Mouse (Mus musculus) heart, embryonic 16.5 days (tissue): ENCODE measurements around the gene Zbtb24. TPM values are rescaled to one million over a fixed set of nuclear protein-coding genes. Genes with fewer than 3 reads are reported as not detected.
A peak's percentile ranks its signal among the peaks of the same experiment; 100 is the strongest.

Experiments
- ATAC-seq: fragments of 200-750 bp; cut with Nextera tagmentation; replicated peaks from 2 replicates; pipeline ENCODE4 v1.8.0; 2017; ENCODE audit warnings: moderate number of reproducible peaks; ENCODE audit not compliant: insufficient read depth, low FRiP score; ENCODE audit errors: extremely low read depth
- H3K27ac ChIP-seq: fragments of 300-500 bp; sonication (generic); 2 replicates; pipeline ENCODE4 v1.5.1; 2014; ENCODE audit warnings: mild to moderate bottlenecking, low read length, control low read depth, moderate library complexity
- H3K27me3 ChIP-seq: fragments of 300-500 bp; sonication (generic); 2 replicates; pipeline ENCODE4 v1.6.1; 2014; ENCODE audit warnings: low read length, mixed read lengths; ENCODE audit not compliant: control insufficient read depth, insufficient read depth
- H3K36me3 ChIP-seq: fragments of 300-500 bp; sonication (generic); 2 replicates; pipeline ENCODE4 v1.6.1; 2014; ENCODE audit not compliant: control insufficient read depth, insufficient read depth
- H3K4me1 ChIP-seq: fragments of 300-500 bp; sonication (generic); 2 replicates; pipeline ENCODE4 v1.6.1; 2014; ENCODE audit warnings: low read length, mixed read lengths; ENCODE audit not compliant: control insufficient read depth, insufficient read depth
- H3K4me2 ChIP-seq: fragments of 300-500 bp; sonication (generic); 2 replicates; pipeline ENCODE4 v1.6.1; 2014; ENCODE audit warnings: low read depth, mild to moderate bottlenecking, control low read depth, low read length
- H3K4me3 ChIP-seq: fragments of 300-500 bp; sonication (generic); 2 replicates; pipeline ENCODE4 v1.5.1; 2014; ENCODE audit warnings: mild to moderate bottlenecking, control low read depth, low read length
- H3K9ac ChIP-seq: fragments of 300-500 bp; sonication (generic); 2 replicates; pipeline ENCODE4 v1.6.1; 2014; ENCODE audit warnings: low read length, control low read depth
- H3K9me3 ChIP-seq: fragments of 300-500 bp; sonication (generic); replicated peaks from 2 replicates; pipeline ENCODE4 v1.6.1; 2016; ENCODE audit warnings: low read length; ENCODE audit not compliant: control insufficient read depth
- WGBS: fragments of 180-500 bp; shearing (Covaris S2); extraction: QIAGEN DNeasy Blood & Tissue Kit; methylation state at CpG from one replicate; pipeline ENCODE4 v1.1.7; 2014; 5-methylcytosine and 5-hydroxymethylcytosine counted together
- polyA plus RNA-seq: library from polyadenylated mRNA; unstranded; fragments of >200 nt; fragmentation: Nextera tagmentation; extraction: Ambion mirVana; gene quantifications from 2 replicates; pipeline ENCODE4 v1.2.1, GENCODE M21; 2015

Zbtb24 gene
- polyA plus RNA-seq, 1 experiment from 2014 or later: 14.4 TPM

- Histone ChIP-seq H3K4me3 (no peak overlapping the region), H3K9ac (peak overlapping the region; percentile 51), H3K9me3 (no peaks in the 10 kb centered on the region), H3K27me3 (no peaks in the 10 kb centered on the region), H3K27ac (peak overlapping the region; percentile 90), H3K36me3 (peaks cover 12% of the 10 kb centered on the region), H3K4me1 (peaks cover 44% of the 10 kb centered on the region), H3K4me2 (peak overlapping the region; percentile 89; the same call in 1 of the 2 replicates)
- 43% methylated on average over 1 of the region's 1 CpGs for WGBS
- no peak for ATAC-seq
These were observed 24.8 kb downstream of the Zbtb24 start for GRCm38 (mm10) chr10:41474981-41475391.

- peak within 1 kb of the TSS; percentile 90 for H3K27ac ChIP-seq
These were observed 26.2 kb downstream of the Zbtb24 start, which contains the start of gene Mical1 for GRCm38 (mm10) chr10:41476171-41477017. Gene Mical1, plus strand, starts transcription at chr10:41476314.

GRCm38 (mm10) chr10:41477018-41477277 is 26.8 kb downstream of the Zbtb24 start:
- Histone ChIP-seq H3K27ac (peak overlapping the region; percentile 90), H3K9ac (peak overlapping the region; percentile 87), H3K4me2 (peak overlapping the region; percentile 89), H3K36me3 (peaks cover 20% of the 10 kb centered on the region), H3K4me1 (peaks cover 57% of the 10 kb centered on the region), H3K9me3 (no peaks in the 10 kb centered on the region), H3K27me3 (no peaks in the 10 kb centered on the region), H3K4me3 (peak overlapping the region; percentile 72)
- no peak for ATAC-seq
- WGBS: under 1% methylated on average over 9 of the region's 9 CpGs

More at GRCm38 (mm10) chr10:41476171-41477017, 26.2 kb downstream of the Zbtb24 start, which contains the start of gene Mical1:
- Histone ChIP-seq H3K4me1 (peaks cover 56% of the 10 kb centered on the region), H3K4me2 (peak within 1 kb of the TSS; percentile 89), H3K4me3 (peak within 1 kb of the TSS; percentile 72), H3K36me3 (peaks cover 15% of the 10 kb centered on the region), H3K27me3 (no peaks in the 10 kb centered on the region), H3K9ac (peak within 1 kb of the TSS; percentile 87), H3K9me3 (no peaks in the 10 kb centered on the region)
- WGBS: under 1% methylated on average over 35 of the region's 35 CpGs
- ATAC-seq: peak; percentile 69

- H3K9ac ChIP-seq: peak overlapping the region; percentile 87
- H3K4me1 ChIP-seq: peaks cover 52% of the 10 kb centered on the region
- H3K9me3 ChIP-seq: no peaks in the 10 kb centered on the region
- H3K4me2 ChIP-seq: peak overlapping the region; percentile 89
- H3K27me3 ChIP-seq: no peaks in the 10 kb centered on the region
- ATAC-seq: peak; percentile 47
- WGBS: 4% methylated on average over 20 of the region's 20 CpGs
- H3K27ac ChIP-seq: peak overlapping the region; percentile 90
- peak overlapping the region; percentile 72 for H3K4me3 ChIP-seq
- peaks cover 24% of the 10 kb centered on the region for H3K36me3 ChIP-seq
These were observed 27.3 kb downstream of the Zbtb24 start for GRCm38 (mm10) chr10:41477278-41478181.

GRCm38 (mm10) chr10:41479961-41480360 is 29.8 kb downstream of the Zbtb24 start:
- H3K36me3 ChIP-seq: peaks cover 40% of the 10 kb centered on the region
- ATAC-seq: no peak
- no peak overlapping the region for H3K4me3 ChIP-seq
- no peak overlapping the region for H3K4me2 ChIP-seq
- peaks cover 35% of the 10 kb centered on the region for H3K4me1 ChIP-seq
- no peaks in the 10 kb centered on the region for H3K9me3 ChIP-seq
- WGBS: 87% methylated on average over 3 of the region's 3 CpGs
- H3K9ac ChIP-seq: no peak overlapping the region
- H3K27ac ChIP-seq: no peak overlapping the region
- no peaks in the 10 kb centered on the region for H3K27me3 ChIP-seq

- no peak overlapping the region for H3K4me3 ChIP-seq
- WGBS: 54% methylated on average over 33 of the region's 33 CpGs
- H3K27ac ChIP-seq: no peak overlapping the region
- H3K27me3 ChIP-seq: no peaks in the 10 kb centered on the region
- peaks cover 51% of the 10 kb centered on the region for H3K36me3 ChIP-seq
- H3K9ac ChIP-seq: peak overlapping the region; percentile 32
- ATAC-seq: no peak
- no peaks in the 10 kb centered on the region for H3K9me3 ChIP-seq
- no peak overlapping the region; the same call in 1 of the 2 replicates for H3K4me2 ChIP-seq
- H3K4me1 ChIP-seq: peaks cover 26% of the 10 kb centered on the region
These were observed 31.0 kb downstream of the Zbtb24 start for GRCm38 (mm10) chr10:41480938-41481880.

- H3K36me3 ChIP-seq: peaks cover 61% of the 10 kb centered on the region
- ATAC-seq: no peak
- no peak overlapping the region for H3K27ac ChIP-seq
- H3K4me3 ChIP-seq: no peak overlapping the region
- WGBS: 87% methylated on average over 7 of the region's 7 CpGs
- H3K4me2 ChIP-seq: no peak overlapping the region
- no peaks in the 10 kb centered on the region for H3K9me3 ChIP-seq
- no peaks in the 10 kb centered on the region for H3K27me3 ChIP-seq
- no peak overlapping the region for H3K9ac ChIP-seq
- H3K4me1 ChIP-seq: peaks cover 23% of the 10 kb centered on the region
These were observed 32.3 kb downstream of the Zbtb24 start for GRCm38 (mm10) chr10:41482446-41482845.

GRCm38 (mm10) chr10:41485778-41486177 is 35.6 kb downstream of the Zbtb24 start:
- 93% methylated on average over 16 of the region's 16 CpGs for WGBS
- Histone ChIP-seq H3K4me3 (no peak overlapping the region), H3K4me1 (peaks cover 19% of the 10 kb centered on the region), H3K4me2 (no peak overlapping the region), H3K27ac (no peak overlapping the region), H3K36me3 (peaks cover 49% of the 10 kb centered on the region), H3K9ac (no peak overlapping the region), H3K27me3 (no peaks in the 10 kb centered on the region), H3K9me3 (no peaks in the 10 kb centered on the region)
- no peak for ATAC-seq
